Mouse (Mus musculus): Measurements from ENCODE around the gene Mgarp. TPM values are rescaled to one million over a fixed set of nuclear protein-coding genes. Genes with fewer than 3 reads are reported as not detected.

Mgarp gene
- total RNA-seq, 2 experiments from 2014 or later, result not detected

DNA sequence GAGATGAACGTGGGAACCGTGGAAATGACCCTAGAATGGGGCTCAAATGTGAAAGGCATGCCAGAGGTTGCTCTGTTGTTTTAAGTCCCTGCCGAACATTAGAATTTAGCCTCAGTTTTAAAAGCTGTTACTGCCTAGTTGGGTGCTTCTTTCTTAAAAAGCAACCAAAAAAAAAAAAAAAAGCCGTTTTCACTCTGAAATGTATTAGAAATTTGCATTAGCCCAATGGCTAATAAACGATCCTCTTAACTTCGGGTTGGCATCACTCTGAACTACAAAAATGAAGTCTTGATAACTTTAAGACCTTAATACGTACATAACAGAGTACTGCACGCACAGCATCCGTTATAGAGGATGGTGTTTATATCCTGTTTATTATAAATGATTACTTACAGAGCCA lies 54.4 kb downstream of the Mgarp start:
- DNase-seq, result no peak
- intact Hi-C loops (cut with DNase I), result no loop called here

DNA sequence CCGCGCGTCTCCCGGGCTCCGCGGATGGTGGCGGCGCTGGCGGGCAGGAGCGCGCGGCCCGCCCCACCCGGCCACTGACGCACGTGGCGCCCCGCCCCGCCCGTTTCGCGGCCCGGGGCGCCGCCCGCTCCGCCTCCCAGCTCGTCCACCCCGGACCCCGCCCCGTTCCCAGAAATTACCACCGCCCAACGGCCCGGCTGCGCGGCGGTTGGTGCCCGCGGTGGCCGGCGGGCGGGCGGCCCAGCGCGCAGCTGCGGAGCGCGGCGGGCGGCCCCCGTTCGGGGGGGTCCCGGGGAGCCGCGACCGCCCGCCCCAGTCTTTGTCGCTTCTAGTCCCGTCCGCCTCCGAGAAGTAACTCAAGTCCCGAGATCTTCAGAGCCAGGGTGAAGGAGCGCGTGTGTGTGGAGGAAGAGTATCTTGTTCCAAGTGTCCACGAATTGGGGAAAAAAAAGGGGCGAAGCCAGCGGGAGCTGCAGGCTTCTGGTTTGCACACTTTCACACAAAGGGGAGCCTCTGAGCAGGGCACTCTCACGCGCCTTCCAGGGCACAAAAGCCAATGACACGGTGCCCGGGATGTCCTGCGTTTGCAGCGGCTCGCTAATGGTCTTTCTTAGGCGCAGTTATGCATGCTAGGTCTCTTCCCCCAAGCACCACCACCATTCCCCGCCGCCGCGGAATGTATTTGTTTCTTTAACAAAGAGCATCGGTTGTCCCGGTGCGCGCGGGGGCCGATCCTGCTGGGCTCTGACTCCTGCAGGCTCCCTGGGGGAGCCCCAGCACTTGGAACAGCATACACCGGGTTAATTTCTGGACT lies 55.1 kb downstream of the Mgarp start:
- intact Hi-C loops (cut with DNase I), result no loop called here
- peak; percentile 87 for DNase-seq

- intact Hi-C loops (cut with DNase I), result no loop called here
- peak; percentile 84 for DNase-seq
Observed at GRCm38 (mm10) chr3:51340552-51341267, 55.8 kb downstream of the Mgarp start, which contains the start of gene Elf2. Gene Elf2, minus strand, starts transcription at chr3:51340663.

GRCm38 (mm10) chr3:51339734-51340551 lies 56.6 kb downstream of the Mgarp start:
- peak; percentile 40 for DNase-seq
- intact Hi-C loops (cut with DNase I), result no loop called here

DNA sequence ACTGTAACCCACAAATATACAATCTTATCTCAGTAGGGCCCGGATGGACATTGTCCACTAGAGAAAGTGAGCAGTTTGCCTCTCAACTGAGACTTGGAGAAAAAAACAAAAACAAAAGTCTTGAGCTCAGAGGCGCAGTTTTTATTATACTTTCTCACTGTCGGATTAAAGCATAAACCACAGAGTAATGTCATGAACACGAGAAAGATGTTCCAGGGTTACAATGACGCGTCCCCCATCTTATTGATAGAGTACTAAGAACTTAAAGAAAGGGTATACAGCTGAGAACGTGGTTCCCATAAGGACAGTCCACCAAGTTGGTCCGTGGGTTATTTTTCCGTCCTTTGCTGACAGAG lies 57.2 kb downstream of the Mgarp start:
- DNase-seq, result no peak
- intact Hi-C loops (cut with DNase I), result no loop called here

Other genes with a start within 250 kb of the Mgarp start
- 10 to 100 TPM; 40.4 to 42.1 TPM for gene Noct, start 172.3 kb downstream of the Mgarp start, total RNA-seq (2021)
- 10 to 100 TPM; 37.1 to 42.6 TPM for gene Elf2, start 56.1 kb downstream of the Mgarp start, total RNA-seq (2021)
- 100 to 1,000 TPM; 211 to 236 TPM for gene Ndufc1, start 12.2 kb upstream of the Mgarp start, total RNA-seq (2021)
- gene Naa15, start 18.4 kb upstream of the Mgarp start, total RNA-seq (2021), result 10 to 100 TPM; 72.5 to 75.8 TPM
- 10 to 100 TPM; 33.3 to 34.3 TPM for gene Rab33b, start 87.2 kb upstream of the Mgarp start, total RNA-seq (2021)
- 10 to 100 TPM; 38.2 to 41.1 TPM for gene Setd7, start 164.1 kb upstream of the Mgarp start, total RNA-seq (2021)